Mouse (Mus musculus) hindbrain, embryonic 15.5 days (tissue): ENCODE data around the gene Babam2. TPM values are rescaled to one million over a fixed set of nuclear protein-coding genes. Genes with fewer than 3 reads are reported as not detected.
"Not testable (repeated sequence)": the region's sequence is repeated elsewhere in the genome, so short reads cannot be mapped to it uniquely, and the experiment has no call there.

Experiments
- ATAC-seq: fragments of 200-750 bp; cut with Nextera tagmentation; 2 replicates; pipeline ENCODE4 v1.8.0; 2017; ENCODE audit warnings: low read depth, moderate number of reproducible peaks, moderate TSS enrichment; ENCODE audit not compliant: low FRiP score
- H3K27ac ChIP-seq: fragments of 300-500 bp; sonication (generic); replicated peaks from 2 replicates; pipeline ENCODE4 v1.5.1; 2015; ENCODE audit warnings: mild to moderate bottlenecking, inconsistent platforms
- H3K27me3 ChIP-seq: fragments of 300-500 bp; sonication (generic); 2 replicates; pipeline ENCODE4 v1.6.1; 2015; ENCODE audit warnings: control low read depth, inconsistent platforms
- H3K36me3 ChIP-seq: fragments of 300-500 bp; sonication (generic); 2 replicates; pipeline ENCODE4 v1.6.1; 2015; ENCODE audit warnings: control low read depth, inconsistent platforms
- H3K4me1 ChIP-seq: fragments of 300-500 bp; sonication (generic); replicated peaks from 2 replicates; pipeline ENCODE4 v1.6.1; 2015; ENCODE audit warnings: control low read depth, inconsistent platforms
- H3K4me2 ChIP-seq: fragments of 300-500 bp; sonication (generic); 2 replicates; pipeline ENCODE4 v1.6.1; 2015; ENCODE audit warnings: moderate library complexity, mild to moderate bottlenecking, inconsistent platforms
- H3K4me3 ChIP-seq: fragments of 300-500 bp; sonication (generic); 2 replicates; pipeline ENCODE4 v1.5.1; 2015; ENCODE audit warnings: mild to moderate bottlenecking, inconsistent platforms
- H3K9ac ChIP-seq: fragments of 300-500 bp; sonication (generic); 2 replicates; pipeline ENCODE4 v1.6.1; 2015; ENCODE audit warnings: inconsistent platforms
- H3K9me3 ChIP-seq: fragments of 300-500 bp; sonication (generic); 2 replicates; pipeline ENCODE4 v1.6.1; 2016; ENCODE audit warnings: control low read depth, inconsistent platforms
- WGBS: fragments of 180-500 bp; shearing (Covaris S2); methylation state at CpG from one replicate; pipeline ENCODE4 v1.1.7; 2015; 5-methylcytosine and 5-hydroxymethylcytosine counted together
- polyA plus RNA-seq: library from polyadenylated mRNA; unstranded; fragments of >200 nt; fragmentation: Nextera tagmentation; extraction: Ambion mirVana; gene quantifications from 2 replicates; pipeline ENCODE4 v1.2.1, GENCODE M21; 2015

Babam2 gene
- polyA plus RNA-seq, 1 experiment from 2014 or later, result 52.8 TPM

DNA sequence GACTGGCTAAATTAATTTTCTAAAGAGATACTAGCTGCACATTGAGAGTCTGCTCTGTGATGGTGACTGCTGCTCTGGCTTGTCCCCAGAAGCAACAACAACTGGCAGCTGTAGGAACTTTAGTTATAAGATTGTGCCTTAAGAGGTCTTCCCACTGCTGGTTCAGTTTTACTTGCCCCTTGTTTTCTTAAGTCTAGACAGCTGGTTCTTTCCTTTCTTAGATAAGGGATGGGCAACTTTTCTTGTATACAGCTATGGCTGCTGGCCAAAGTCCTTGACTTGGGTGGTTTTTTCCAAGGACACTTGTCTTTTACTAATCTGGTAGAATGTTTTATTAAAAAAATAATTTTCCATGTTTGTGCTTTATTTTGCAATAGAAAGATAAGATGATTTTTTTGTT is 151.5 kb downstream of the Babam2 start:
- no peaks in the 10 kb centered on the region for H3K9me3 ChIP-seq
- no peak overlapping the region for H3K9ac ChIP-seq
- H3K4me1 ChIP-seq, result no peaks in the 10 kb centered on the region
- no peak for ATAC-seq
- H3K36me3 ChIP-seq, result no peaks in the 10 kb centered on the region
- no peaks in the 10 kb centered on the region for H3K27me3 ChIP-seq
- H3K4me3 ChIP-seq, result no peak overlapping the region
- H3K27ac ChIP-seq, result no peak overlapping the region
- no peak overlapping the region for H3K4me2 ChIP-seq

GRCm38 (mm10) chr5:31852786-31853185 is 155.3 kb downstream of the Babam2 start:
- no peaks in the 10 kb centered on the region for H3K36me3 ChIP-seq
- no peak overlapping the region for H3K27ac ChIP-seq
- no peak overlapping the region for H3K9ac ChIP-seq
- H3K9me3 ChIP-seq, result no peaks in the 10 kb centered on the region
- H3K4me1 ChIP-seq, result no peaks in the 10 kb centered on the region
- no peak for ATAC-seq
- no peaks in the 10 kb centered on the region for H3K27me3 ChIP-seq
- H3K4me3 ChIP-seq, result no peak overlapping the region
- WGBS, result 92% methylated on average over 1 of the region's 1 CpGs
- H3K4me2 ChIP-seq, result no peak overlapping the region

- 96% methylated on average over 1 of the region's 1 CpGs for WGBS
- H3K9me3 ChIP-seq, result no peaks in the 10 kb centered on the region
- H3K4me3 ChIP-seq, result no peak overlapping the region
- H3K27me3 ChIP-seq, result no peaks in the 10 kb centered on the region
- H3K27ac ChIP-seq, result no peak overlapping the region
- no peak overlapping the region for H3K9ac ChIP-seq
- H3K4me1 ChIP-seq, result no peaks in the 10 kb centered on the region
- H3K36me3 ChIP-seq, result no peaks in the 10 kb centered on the region
- no peak for ATAC-seq
- no peak overlapping the region for H3K4me2 ChIP-seq
Measured at GRCm38 (mm10) chr5:31853831-31854230, 156.3 kb downstream of the Babam2 start.

- H3K4me2 ChIP-seq, H3K4me1 ChIP-seq, H3K27me3 ChIP-seq, ATAC-seq, H3K9me3 ChIP-seq, H3K36me3 ChIP-seq, H3K27ac ChIP-seq, H3K4me3 ChIP-seq, H3K9ac ChIP-seq: not testable (repeated sequence)
- 89% methylated on average over 10 of the region's 10 CpGs for WGBS
Measured at GRCm38 (mm10) chr5:31858877-31859276, 161.4 kb downstream of the Babam2 start.

DNA sequence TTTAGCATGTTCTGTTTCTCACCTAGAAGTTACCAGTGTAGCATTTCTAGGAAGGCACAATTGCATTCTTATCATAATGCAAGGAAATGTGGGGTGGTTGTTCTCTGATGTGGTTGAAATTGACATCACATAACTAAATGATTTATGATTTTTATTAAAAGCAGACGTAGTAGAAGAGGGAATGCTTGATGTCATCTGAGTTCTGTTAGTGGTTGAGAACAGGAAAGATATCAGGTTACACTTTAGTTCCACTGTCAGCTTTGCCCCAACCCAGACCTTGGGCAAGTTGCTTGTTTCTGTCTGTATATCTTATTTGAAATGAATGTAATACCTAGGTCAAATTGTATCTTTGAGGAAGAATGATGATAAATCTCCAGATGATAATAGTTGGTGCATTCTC is 162.9 kb downstream of the Babam2 start:
- 85% methylated on average over 1 of the region's 1 CpGs for WGBS
- H3K27me3 ChIP-seq, result no peaks in the 10 kb centered on the region
- no peak overlapping the region for H3K4me3 ChIP-seq
- H3K4me2 ChIP-seq, result no peak overlapping the region
- no peaks in the 10 kb centered on the region for H3K9me3 ChIP-seq
- no peaks in the 10 kb centered on the region for H3K36me3 ChIP-seq
- H3K9ac ChIP-seq, result no peak overlapping the region
- no peaks in the 10 kb centered on the region for H3K4me1 ChIP-seq
- H3K27ac ChIP-seq, result no peak overlapping the region
- ATAC-seq, result no peak

- Histone ChIP-seq H3K27me3 (no peaks in the 10 kb centered on the region), H3K4me1 (no peaks in the 10 kb centered on the region), H3K9ac (no peak overlapping the region), H3K4me3 (no peak overlapping the region), H3K4me2 (no peak overlapping the region), H3K27ac (no peak overlapping the region), H3K36me3 (no peaks in the 10 kb centered on the region), H3K9me3 (no peaks in the 10 kb centered on the region)
- WGBS, result 94% methylated on average over 5 of the region's 5 CpGs
- ATAC-seq, result no peak
Measured at GRCm38 (mm10) chr5:31860831-31861624, 163.5 kb downstream of the Babam2 start.

- ATAC-seq, result no peak
- Histone ChIP-seq H3K27ac (no peak overlapping the region), H3K4me3 (no peak overlapping the region), H3K9me3 (no peaks in the 10 kb centered on the region), H3K27me3 (no peaks in the 10 kb centered on the region), H3K4me1 (no peaks in the 10 kb centered on the region), H3K36me3 (no peaks in the 10 kb centered on the region), H3K9ac (no peak overlapping the region), H3K4me2 (no peak overlapping the region)
- 77% methylated on average over 1 of the region's 1 CpGs for WGBS
Measured at GRCm38 (mm10) chr5:31862753-31863468, 165.4 kb downstream of the Babam2 start.

- Histone ChIP-seq H3K27me3 (no peaks in the 10 kb centered on the region), H3K4me3 (no peak overlapping the region), H3K9me3 (no peaks in the 10 kb centered on the region), H3K9ac (no peak overlapping the region), H3K27ac (no peak overlapping the region), H3K4me1 (no peaks in the 10 kb centered on the region), H3K4me2 (no peak overlapping the region), H3K36me3 (no peaks in the 10 kb centered on the region)
- no peak for ATAC-seq
- WGBS, result 35% methylated on average over 2 of the region's 2 CpGs
Measured at GRCm38 (mm10) chr5:31864095-31864494, 166.6 kb downstream of the Babam2 start.

GRCm38 (mm10) chr5:31866071-31866470 is 168.6 kb downstream of the Babam2 start:
- Histone ChIP-seq H3K4me1 (no peaks in the 10 kb centered on the region), H3K27me3 (no peaks in the 10 kb centered on the region), H3K9me3 (no peaks in the 10 kb centered on the region), H3K4me2 (no peak overlapping the region), H3K27ac (no peak overlapping the region), H3K4me3 (no peak overlapping the region), H3K9ac (no peak overlapping the region), H3K36me3 (no peaks in the 10 kb centered on the region)
- ATAC-seq, result no peak
- whole genome bisulfite sequencing, result 90% methylated on average over 3 of the region's 3 CpGs

DNA sequence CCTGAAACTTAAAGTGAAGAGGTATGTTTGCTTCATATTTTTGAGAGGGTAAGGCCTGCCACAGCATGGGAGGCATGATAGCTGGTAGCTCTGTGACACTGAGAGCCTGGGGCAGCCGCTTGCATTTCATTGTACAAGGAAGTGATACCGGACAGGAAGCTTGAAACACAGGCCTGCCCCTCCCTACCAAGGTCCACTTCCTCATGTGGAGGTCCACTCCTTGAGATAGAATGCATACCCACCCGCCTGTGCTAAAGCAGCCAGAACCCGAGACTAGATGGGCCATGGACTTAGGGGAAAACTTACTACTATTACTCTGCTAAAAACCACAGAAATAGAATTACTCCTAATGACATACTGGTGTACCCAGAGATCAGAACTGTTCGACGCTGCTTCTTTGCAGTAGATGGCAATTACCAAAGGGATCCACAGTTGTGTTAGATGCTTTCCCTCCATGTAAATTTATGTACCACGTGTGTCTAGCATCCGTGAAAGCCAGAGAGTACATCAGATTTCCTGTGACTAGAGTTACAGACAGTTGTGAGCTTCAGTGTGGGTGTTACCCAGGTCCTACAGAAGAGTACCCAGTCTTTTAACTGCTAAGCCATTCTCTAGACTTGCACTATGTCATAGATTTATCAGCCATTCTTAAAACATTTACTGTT is 173.5 kb downstream of the Babam2 start:
- no peak for ATAC-seq
- H3K4me3 ChIP-seq, result no peak overlapping the region
- H3K9me3 ChIP-seq, result no peaks in the 10 kb centered on the region
- no peak overlapping the region for H3K27ac ChIP-seq
- no peaks in the 10 kb centered on the region for H3K36me3 ChIP-seq
- H3K4me1 ChIP-seq, result no peaks in the 10 kb centered on the region
- no peaks in the 10 kb centered on the region for H3K27me3 ChIP-seq
- 91% methylated on average over 8 of the region's 8 CpGs for WGBS
- H3K4me2 ChIP-seq, result no peak overlapping the region
- H3K9ac ChIP-seq, result no peak overlapping the region

- WGBS, result 97% methylated on average over 2 of the region's 2 CpGs
- Histone ChIP-seq H3K36me3 (no peaks in the 10 kb centered on the region), H3K4me3 (no peak overlapping the region), H3K9me3 (no peaks in the 10 kb centered on the region), H3K27ac (no peak overlapping the region), H3K9ac (no peak overlapping the region), H3K4me1 (no peaks in the 10 kb centered on the region), H3K4me2 (no peak overlapping the region), H3K27me3 (no peaks in the 10 kb centered on the region)
- ATAC-seq, result no peak
Measured at GRCm38 (mm10) chr5:31873328-31873727, 175.8 kb downstream of the Babam2 start.

GRCm38 (mm10) chr5:31874543-31874942 is 177.1 kb downstream of the Babam2 start:
- no peak for ATAC-seq
- Histone ChIP-seq H3K4me1 (no peaks in the 10 kb centered on the region), H3K4me2 (no peak overlapping the region), H3K9me3 (no peaks in the 10 kb centered on the region), H3K27ac (no peak overlapping the region), H3K36me3 (no peaks in the 10 kb centered on the region), H3K4me3 (no peak overlapping the region), H3K9ac (no peak overlapping the region), H3K27me3 (no peaks in the 10 kb centered on the region)
- WGBS, result 87% methylated on average over 1 of the region's 1 CpGs
